Mouse (Mus musculus) E14TG2a.4 (cell line): ENCODE measurements around the gene Smg1.

Source experiments
- H3K27me3 ChIP-seq: 2 replicates; pipeline ENCODE4 v1.6.1; 2014; ENCODE audit warnings: low read length, control low read depth; ENCODE audit not compliant: insufficient read depth
- H3K36me3 ChIP-seq: 2 replicates; pipeline ENCODE4 v1.6.1; 2014; ENCODE audit warnings: low read length, control low read depth; ENCODE audit not compliant: insufficient read depth
- H3K4me1 ChIP-seq: replicated peaks from 2 replicates; pipeline ENCODE4 v1.6.1; 2014; ENCODE audit warnings: low read depth, low read length, control low read depth
- H3K4me3 ChIP-seq: replicated peaks from 2 replicates; pipeline ENCODE4 v1.5.1; 2014; ENCODE audit warnings: mild to moderate bottlenecking, low read length
- H3K9me3 ChIP-seq: 2 replicates; pipeline ENCODE4 v1.6.1; 2014; ENCODE audit warnings: low read length, control low read depth
- CTCF ChIP-seq: conservative IDR thresholded peaks from 2 replicates; pipeline ENCODE4 v1.5.1; 2014; ENCODE audit warnings: low read length
- NANOG ChIP-seq: IDR thresholded peaks from 2 replicates; pipeline ENCODE4 v1.6.1; 2014; ENCODE audit warnings: borderline replicate concordance, low read length, mixed read lengths
- POU5F1 ChIP-seq: IDR thresholded peaks from 2 replicates; pipeline ENCODE4 v1.6.1; 2014; ENCODE audit warnings: low read length, borderline replicate concordance

Gene Smg1

DNA sequence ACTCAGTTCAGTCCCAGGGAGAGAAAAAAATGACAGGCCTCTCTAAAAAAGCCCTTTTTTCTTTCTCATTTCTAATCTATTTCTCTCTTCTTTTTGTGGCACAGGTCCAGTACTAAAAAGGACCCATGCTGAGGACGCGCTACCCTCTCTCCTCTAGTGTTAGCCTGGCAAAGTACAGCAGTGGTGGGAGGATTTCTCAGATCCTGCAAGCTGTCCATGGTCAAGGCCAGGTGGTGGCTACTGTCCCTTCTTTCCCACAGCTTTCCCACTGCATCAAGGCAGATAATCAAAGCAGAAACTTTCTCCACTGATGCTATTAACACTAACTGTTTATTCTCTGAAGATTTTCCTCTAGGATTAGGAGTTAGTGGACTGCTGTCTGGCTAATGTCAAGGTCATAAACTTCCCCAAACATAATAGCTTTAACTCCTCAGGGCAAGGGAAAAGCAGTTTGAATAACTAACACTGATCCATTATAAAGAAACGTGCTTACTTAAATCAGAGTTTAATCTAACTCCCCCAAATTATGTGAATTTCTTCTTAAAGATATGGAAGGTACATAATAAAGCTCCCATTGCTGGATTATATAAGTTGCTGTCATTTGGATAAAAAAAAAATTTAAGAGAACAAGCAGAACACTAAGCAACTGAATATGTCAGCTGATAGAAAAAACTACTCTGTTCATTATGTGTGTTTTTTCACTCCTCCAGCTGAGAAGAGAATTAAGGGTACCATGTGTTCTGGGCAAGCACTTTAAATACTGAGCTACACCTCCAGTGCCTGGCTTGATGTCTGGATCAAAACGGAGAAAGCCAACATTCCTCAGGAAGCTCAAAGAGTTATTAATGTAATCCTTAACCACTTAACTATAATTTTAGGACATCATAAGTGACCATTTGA, 119.7 kb downstream of the Smg1 start:
- Histone ChIP-seq H3K27me3 (no peaks in the 10 kb centered on the region), H3K4me3 (no peak overlapping the region), H3K4me1 (peaks cover 82% of the 10 kb centered on the region), H3K36me3 (peaks cover 89% of the 10 kb centered on the region), H3K9me3 (no peaks in the 10 kb centered on the region)
- no peak for TF ChIP-seq NANOG
- no peak for TF ChIP-seq POU5F1
- TF ChIP-seq CTCF, result no peak

DNA sequence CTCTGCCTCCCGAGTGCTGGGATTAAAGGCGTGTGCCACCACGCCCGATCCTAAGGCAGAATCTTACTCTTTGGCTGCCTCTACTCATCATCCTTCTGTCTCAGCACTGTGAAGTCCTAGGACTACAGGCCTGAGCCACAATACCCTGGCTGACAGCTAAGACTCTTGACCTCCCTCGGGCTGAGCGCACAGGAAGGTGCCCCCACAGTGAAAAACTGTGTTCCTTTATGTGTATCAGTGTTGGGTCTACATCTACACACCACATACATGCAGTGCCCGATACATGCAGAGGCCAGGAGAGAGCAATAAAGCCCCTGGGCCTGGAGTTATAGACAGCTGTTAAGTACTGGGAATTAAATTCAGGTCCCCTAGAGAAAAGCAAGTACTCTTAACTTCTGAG, 121.2 kb downstream of the Smg1 start:
- no peaks in the 10 kb centered on the region for H3K27me3 ChIP-seq
- no peaks in the 10 kb centered on the region for H3K9me3 ChIP-seq
- no peak overlapping the region for H3K4me3 ChIP-seq
- peaks cover 88% of the 10 kb centered on the region for H3K36me3 ChIP-seq
- peaks cover 86% of the 10 kb centered on the region for H3K4me1 ChIP-seq
- no peak for TF ChIP-seq CTCF
- TF ChIP-seq NANOG, result no peak
- TF ChIP-seq POU5F1, result no peak

GRCm38 (mm10) chr7:118120654-118121053, 122.8 kb downstream of the Smg1 start:
- H3K9me3 ChIP-seq, result no peaks in the 10 kb centered on the region
- TF ChIP-seq NANOG (no peak), POU5F1 (no peak), CTCF (no peak)

GRCm38 (mm10) chr7:118119946-118120345, 123.5 kb downstream of the Smg1 start:
- H3K4me3 ChIP-seq, result no peak overlapping the region
- H3K9me3 ChIP-seq, result no peaks in the 10 kb centered on the region
- H3K4me1 ChIP-seq, result peaks cover 73% of the 10 kb centered on the region
- TF ChIP-seq NANOG (no peak), CTCF (no peak), POU5F1 (no peak)
- H3K27me3 ChIP-seq, result no peaks in the 10 kb centered on the region
- peaks cover 75% of the 10 kb centered on the region for H3K36me3 ChIP-seq

More at GRCm38 (mm10) chr7:118120654-118121053, 122.8 kb downstream of the Smg1 start:
- Histone ChIP-seq H3K4me1 (peaks cover 74% of the 10 kb centered on the region), H3K4me3 (no peak overlapping the region), H3K36me3 (peaks cover 72% of the 10 kb centered on the region), H3K27me3 (no peaks in the 10 kb centered on the region)

DNA sequence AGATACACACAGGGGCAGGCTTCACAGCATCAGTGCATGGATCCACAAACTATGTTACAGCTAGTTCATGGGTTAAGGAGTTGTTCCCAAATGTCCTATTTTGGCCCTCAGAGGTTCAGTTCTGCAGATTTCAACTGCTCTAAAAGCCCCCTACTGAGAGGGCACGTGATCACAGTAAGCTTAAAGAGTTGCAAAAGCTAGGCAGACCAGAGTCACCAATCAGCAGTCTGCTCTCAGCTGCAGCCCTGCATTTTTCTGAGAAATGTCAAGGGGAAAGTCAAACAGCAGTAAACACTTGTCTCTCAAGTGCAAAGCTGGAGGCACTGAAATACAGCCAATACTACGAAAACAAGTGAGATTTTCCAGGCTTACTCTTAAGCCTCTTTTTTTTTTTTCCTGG, 124.3 kb downstream of the Smg1 start:
- peaks cover 4% of the 10 kb centered on the region; the same call in 1 of the 2 replicates for H3K9me3 ChIP-seq
- peaks cover 77% of the 10 kb centered on the region for H3K36me3 ChIP-seq
- no peak overlapping the region for H3K4me3 ChIP-seq
- peaks cover 68% of the 10 kb centered on the region for H3K4me1 ChIP-seq
- no peak for TF ChIP-seq NANOG
- no peaks in the 10 kb centered on the region for H3K27me3 ChIP-seq

DNA sequence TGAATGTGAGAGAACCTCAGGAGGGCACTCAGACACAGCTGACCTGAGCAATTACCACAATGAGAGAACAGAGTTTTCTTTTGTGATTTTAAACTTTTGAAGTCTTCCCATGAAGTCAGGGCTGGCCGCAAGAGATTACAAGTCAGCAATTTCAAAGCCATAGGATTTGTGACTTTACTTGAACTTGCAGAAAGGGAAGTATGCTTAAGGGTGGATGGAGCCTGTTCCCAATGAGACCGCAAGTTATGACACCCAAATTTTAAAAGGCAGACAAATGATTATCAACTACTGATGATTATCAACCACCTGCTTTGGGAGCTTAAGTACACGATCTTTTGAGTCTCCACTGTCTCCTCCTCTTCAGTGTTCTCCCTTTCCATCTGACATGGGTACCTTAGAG, 125.0 kb downstream of the Smg1 start:
- Histone ChIP-seq H3K4me1 (peaks cover 68% of the 10 kb centered on the region), H3K9me3 (peaks cover 6% of the 10 kb centered on the region; the same call in 1 of the 2 replicates), H3K27me3 (no peaks in the 10 kb centered on the region), H3K4me3 (no peak overlapping the region), H3K36me3 (peaks cover 77% of the 10 kb centered on the region)
- TF ChIP-seq POU5F1 (no peak), NANOG (no peak), CTCF (no peak)

GRCm38 (mm10) chr7:118117539-118118210, 125.8 kb downstream of the Smg1 start:
- Histone ChIP-seq H3K36me3 (peaks cover 77% of the 10 kb centered on the region), H3K4me1 (peaks cover 70% of the 10 kb centered on the region), H3K9me3 (peaks cover 14% of the 10 kb centered on the region; the same call in 1 of the 2 replicates), H3K27me3 (no peaks in the 10 kb centered on the region), H3K4me3 (peak overlapping the region; percentile 17; the same call in 1 of the 2 replicates)
- TF ChIP-seq CTCF (no peak), NANOG (no peak), POU5F1 (no peak)

GRCm38 (mm10) chr7:118116787-118117538, 126.5 kb downstream of the Smg1 start:
- Histone ChIP-seq H3K4me1 (peaks cover 70% of the 10 kb centered on the region), H3K27me3 (no peaks in the 10 kb centered on the region), H3K4me3 (peak overlapping the region; percentile 99), H3K36me3 (peaks cover 77% of the 10 kb centered on the region), H3K9me3 (peaks cover 21% of the 10 kb centered on the region; the same call in 1 of the 2 replicates)
- TF ChIP-seq CTCF (no peak), POU5F1 (no peak), NANOG (no peak)
